Mouse (Mus musculus): ENCODE results near the gene Bcl2l2. TPM values are rescaled to one million over a fixed set of nuclear protein-coding genes. Genes with fewer than 3 reads are reported as not detected.
A peak's percentile ranks its signal among the peaks of the same experiment; 100 is the strongest.

Bcl2l2 gene
- 10 to 100 TPM; 23.8 to 31.4 (median 26.8) TPM for total RNA-seq (2022)

GRCm38 (mm10) chr14:54883154-54884021 lies at the start of gene Bcl2l2, which contains the start of gene Gm20521:
TSS of gene Bcl2l2 (plus strand) at chr14:54883377.
TSS of gene Gm20521 (plus strand) at chr14:54883441.
- peak; percentile 75 to 76 for DNase-seq (ENCODE audit: low spot score in 2 of 2)

GRCm38 (mm10) chr14:54843461-54843860 lies 39.7 kb upstream of the Bcl2l2 start:
- DNase-seq (ENCODE audit: low spot score in 2 of 2) = no peak

DNA sequence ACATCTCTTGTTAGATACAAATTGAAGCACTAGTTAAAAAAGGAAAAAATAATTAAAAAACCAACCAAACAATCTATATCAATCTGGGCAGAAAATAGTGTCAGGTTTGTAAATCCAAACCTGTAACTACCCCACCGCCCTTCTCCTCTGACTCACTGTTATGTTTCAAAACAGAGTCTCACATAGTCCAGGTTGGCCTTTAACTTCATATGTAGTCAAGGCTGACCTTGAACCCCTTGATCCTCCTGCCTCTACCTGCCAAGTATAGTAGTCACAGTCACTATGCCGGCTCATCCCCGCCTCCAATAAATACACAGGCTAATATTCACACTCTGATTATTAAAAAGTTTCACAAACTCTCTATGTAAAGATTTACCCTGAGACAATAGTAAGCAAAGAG lies 27.5 kb upstream of the Bcl2l2 start:
- DNase-seq (ENCODE audit: low spot score in 2 of 2) = no peak

DNA sequence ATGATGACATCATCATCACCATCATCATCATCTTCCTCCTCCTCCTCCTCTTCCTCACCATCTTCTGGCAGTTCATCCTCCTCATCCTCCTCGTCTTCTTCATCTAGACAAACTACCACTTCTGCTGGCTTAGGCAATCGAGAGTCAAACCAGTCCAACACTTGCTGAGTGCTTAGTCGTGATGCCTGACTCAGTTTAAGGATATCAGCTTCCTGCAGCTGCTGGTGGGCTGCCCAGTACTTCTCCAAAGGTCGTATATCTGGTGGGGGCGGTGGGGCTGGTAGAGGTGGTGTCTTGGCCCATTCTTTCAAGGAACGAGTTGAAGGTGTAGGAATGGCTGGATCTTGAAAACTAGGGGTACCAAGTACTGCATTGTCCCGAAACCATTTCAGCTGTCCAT lies 26.5 kb upstream of the Bcl2l2 start:
- DNase-seq (ENCODE audit: low spot score in 2 of 2) = no peak

DNA sequence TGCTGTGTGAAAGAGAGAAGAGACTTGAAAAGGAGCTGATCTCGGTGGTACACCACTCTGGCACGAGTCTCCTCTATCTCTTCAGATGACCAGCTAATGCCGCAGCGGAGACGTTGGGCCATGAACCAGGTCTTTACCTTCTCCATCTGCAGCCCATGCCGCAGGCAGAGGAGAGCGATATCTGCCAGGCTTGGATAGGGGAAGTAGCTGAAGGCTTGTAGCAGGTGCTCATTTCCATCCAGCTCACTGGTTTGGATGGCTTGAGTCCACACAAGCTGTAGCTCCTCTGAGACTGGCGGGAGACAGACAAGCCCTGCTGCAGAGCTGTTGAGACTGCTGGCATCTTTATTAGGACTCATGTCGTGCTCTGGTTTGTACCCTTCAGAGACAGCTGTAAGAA lies 25.3 kb upstream of the Bcl2l2 start:
- DNase-seq (ENCODE audit: low spot score in 2 of 2) = no peak

GRCm38 (mm10) chr14:54860511-54860910 lies 22.7 kb upstream of the Bcl2l2 start:
- peak in 1 of 2 experiments; percentile 31 for DNase-seq (ENCODE audit: low spot score in 2 of 2)

DNA sequence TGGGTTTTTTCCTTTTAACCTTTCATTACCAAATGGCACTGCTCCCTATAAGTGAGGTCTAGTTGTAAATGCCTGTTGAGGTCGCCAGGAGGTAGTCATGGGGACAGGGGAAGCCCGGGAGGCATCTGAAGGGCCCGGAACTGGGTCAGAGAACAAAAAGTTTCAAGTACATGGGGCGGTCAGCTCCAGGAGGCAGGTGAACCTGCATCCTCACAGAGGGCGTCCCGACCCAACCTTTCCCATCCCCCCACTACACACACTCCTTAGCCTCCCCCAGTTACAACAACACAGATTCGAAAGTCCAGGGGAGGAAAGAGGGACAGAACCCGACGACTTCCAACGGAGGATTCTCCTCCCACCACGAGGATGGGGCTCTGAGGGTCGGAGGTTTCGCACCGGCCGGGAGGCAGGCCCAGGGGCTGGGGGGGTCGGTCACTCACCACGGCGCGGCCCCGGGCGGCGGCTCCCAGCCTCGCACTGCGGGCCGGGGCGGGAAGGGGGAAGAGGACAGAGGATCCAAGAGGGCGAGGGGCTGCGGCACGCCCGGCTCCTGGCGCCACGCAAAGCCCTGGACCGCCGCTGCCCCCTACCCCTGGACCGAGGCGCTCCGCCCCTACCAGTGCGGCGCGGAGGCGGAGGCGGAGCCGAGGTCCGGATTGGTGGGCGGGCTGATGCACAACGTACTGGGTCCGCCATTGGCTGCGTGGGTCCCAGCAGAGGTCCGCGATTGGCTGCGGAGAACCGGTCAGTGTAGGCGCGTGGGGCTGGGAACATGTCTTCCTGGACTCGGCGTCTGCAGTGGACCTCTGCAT lies 19.5 kb upstream of the Bcl2l2 start:
- peak; percentile 80 to 86 for DNase-seq (ENCODE audit: low spot score in 2 of 2)

DNA sequence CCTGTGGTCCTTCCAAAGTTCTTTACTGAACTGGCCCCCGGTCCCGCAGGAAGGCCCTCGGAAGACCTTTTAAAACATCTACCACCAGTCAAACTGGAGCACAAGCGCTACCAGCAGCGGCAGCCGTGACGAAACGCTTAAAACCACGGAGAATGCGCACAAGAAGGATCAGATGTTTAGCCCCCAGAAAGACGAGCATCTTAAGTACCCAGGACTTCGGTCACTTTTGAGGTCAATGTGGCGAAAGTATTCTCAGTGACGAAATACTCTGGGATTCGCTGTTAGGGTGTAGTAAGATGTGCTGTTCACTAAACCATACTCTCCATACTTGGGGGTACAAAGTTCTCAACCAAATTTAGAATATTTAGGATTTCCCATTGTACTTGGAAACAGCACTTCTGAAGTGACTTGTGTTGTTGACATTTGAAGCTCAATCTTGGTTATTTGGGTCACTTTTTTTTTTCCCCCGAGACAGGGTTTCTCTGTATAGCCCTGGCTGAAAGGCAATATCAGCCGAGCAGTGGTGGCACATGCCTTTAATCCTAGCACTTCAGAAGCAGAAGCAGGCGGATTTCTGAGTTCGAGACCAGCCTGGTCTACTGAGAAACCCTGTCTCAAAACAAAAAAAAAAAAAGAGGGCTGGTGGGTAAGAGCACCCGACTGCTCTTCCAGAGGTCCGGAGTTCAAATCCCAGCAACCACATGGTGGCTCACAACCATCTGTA lies 18.7 kb upstream of the Bcl2l2 start:
- DNase-seq (ENCODE audit: low spot score in 2 of 2) = no peak

DNA sequence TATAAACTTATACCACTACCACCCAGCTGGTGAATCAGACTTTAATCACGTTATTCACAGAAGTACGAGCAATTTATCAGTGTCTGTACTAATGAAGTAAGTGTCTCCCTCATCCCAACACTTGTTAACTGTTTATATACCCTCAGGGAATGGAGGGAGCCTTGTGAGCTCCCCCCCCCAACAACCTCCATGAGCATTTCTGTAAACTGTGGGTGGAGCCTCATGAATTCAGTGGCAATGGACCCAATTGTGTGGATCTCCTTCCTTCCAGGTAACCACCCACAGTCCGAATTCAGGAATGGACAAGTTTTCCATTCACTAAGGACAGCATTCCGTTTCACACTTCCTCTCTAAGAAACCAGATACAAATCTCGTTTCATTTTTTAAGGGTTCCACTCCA lies 17.6 kb upstream of the Bcl2l2 start:
- no peak for DNase-seq (ENCODE audit: low spot score in 2 of 2)

- DNase-seq (ENCODE audit: low spot score in 2 of 2) = no peak
Measured at GRCm38 (mm10) chr14:54866268-54866667, 16.9 kb upstream of the Bcl2l2 start.

- no peak for DNase-seq (ENCODE audit: low spot score in 2 of 2)
Measured at GRCm38 (mm10) chr14:54866936-54867335, 16.2 kb upstream of the Bcl2l2 start.

DNA sequence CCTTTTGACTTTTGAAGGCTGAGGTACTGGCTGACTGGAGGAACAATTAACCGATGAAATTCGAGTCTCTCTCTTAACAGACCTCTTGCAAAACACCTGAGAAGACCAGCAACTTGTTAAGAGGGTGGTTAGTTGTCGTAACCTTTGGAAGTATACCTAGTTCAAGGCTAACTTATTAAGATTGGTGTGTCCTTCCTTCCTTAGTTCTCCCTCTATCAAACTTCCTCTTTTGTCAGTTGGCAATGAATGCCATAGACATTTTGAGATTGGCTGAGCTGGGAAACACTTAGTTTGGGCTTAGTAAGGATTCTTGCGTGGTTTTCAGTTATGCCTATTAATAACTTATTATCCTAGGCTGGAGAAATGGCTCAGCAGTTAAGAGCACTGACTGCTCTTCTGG lies 15.2 kb upstream of the Bcl2l2 start:
- DNase-seq (ENCODE audit: low spot score in 2 of 2) = no peak

DNA sequence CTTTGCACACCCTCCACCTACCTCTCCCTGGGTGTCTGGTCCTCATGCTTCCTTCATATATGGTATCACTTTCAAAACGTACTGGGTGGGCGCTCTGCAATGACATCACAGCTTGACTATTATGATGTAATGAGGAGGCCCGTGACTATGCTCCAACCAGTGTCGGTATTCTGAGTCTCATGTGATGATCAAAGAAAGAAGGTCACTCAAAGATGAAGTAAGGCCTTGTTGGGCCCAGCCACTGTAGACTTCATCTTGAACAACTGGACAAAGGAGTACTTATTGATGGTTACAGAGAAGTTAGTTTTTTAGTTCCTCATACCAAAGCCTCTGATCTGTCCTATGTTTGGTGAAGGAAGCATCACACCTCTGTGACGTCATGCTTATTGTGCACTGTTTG lies 12.3 kb upstream of the Bcl2l2 start, which contains the start of gene Homez:
Gene Homez (minus strand): TSS at position 101 of the 400 bp plus-strand sequence.
- DNase-seq (ENCODE audit: low spot score in 2 of 2) = no peak

- DNase-seq (ENCODE audit: low spot score in 2 of 2) = no peak
Measured at GRCm38 (mm10) chr14:54874165-54874564, 9.0 kb upstream of the Bcl2l2 start.

DNA sequence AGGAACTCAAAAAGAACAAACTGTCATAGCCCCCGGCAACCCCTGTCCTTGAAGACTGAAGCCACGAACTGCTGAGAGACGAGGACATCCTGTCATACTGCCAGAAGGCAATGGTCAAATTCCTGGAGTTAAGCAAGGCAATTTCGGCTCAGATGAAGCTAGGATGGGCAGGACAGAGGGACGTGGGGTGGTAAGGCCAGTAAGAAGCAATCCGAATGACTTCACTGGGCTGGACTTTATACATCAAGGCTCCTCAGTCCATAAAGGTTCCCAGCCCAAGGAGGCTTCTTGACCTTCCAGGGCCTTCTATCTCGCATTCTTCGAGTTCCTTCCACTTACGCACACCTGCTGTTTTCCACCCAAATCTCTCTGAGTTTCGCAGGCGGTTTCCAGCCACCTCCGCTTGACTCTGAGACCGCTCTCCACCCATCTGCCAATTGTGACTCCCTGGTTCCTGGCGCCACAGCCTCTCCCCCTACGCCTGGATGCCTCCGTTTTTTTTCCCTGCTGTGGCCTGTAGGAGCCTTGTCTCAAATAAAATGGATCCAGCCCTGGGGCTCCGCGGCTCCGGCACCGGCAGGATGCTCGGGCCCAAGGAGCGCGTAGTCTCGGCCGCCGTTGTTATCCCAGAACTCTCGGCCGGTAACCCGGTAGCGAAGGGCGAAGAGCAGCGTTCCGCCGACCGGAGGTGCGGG lies 7.2 kb upstream of the Bcl2l2 start:
- DNase-seq (ENCODE audit: low spot score in 2 of 2) = peak in 1 of 2 experiments; percentile 30

- DNase-seq (ENCODE audit: low spot score in 2 of 2) = peak; percentile 81 to 89
Measured at GRCm38 (mm10) chr14:54876539-54877047, 6.6 kb upstream of the Bcl2l2 start.

DNA sequence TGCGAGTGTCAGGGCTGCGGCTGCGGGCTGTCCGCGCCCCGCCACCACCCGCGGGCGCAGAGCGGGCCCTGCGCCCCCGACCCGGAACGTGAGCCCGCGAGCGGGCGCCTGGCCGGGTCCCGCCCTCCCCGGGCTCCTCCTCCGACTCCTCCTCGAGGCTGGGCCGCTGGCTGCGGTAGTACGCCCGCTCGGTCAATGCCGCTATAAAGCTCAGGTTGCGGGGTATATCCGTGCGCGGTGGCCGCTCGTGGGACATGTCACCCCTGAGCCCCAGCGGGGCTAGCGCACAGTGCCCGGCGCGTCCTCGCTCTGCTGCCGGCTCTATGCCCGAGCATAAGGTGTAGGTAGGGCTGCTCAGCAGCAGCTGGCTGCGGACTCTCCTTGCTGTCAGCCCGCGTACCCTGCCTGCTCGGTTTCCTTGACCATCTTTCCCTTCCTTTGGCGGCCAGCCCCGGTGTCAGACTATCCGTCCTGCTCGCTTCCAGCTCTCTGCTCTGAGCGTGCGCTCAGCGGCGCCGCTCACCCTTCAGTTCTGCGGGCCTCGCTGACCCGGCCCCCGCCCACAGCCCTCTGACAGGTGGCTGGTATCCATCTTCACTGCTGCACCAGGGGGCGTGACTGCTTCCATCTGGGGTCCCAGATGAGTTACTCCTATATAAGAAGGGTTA lies 6.0 kb upstream of the Bcl2l2 start, which contains the start of gene Ppp1r3e:
Gene Ppp1r3e (minus strand): TSS at position 503 of the 668 bp plus-strand sequence.
- peak; percentile 46 to 62 for DNase-seq (ENCODE audit: low spot score in 2 of 2)

DNA sequence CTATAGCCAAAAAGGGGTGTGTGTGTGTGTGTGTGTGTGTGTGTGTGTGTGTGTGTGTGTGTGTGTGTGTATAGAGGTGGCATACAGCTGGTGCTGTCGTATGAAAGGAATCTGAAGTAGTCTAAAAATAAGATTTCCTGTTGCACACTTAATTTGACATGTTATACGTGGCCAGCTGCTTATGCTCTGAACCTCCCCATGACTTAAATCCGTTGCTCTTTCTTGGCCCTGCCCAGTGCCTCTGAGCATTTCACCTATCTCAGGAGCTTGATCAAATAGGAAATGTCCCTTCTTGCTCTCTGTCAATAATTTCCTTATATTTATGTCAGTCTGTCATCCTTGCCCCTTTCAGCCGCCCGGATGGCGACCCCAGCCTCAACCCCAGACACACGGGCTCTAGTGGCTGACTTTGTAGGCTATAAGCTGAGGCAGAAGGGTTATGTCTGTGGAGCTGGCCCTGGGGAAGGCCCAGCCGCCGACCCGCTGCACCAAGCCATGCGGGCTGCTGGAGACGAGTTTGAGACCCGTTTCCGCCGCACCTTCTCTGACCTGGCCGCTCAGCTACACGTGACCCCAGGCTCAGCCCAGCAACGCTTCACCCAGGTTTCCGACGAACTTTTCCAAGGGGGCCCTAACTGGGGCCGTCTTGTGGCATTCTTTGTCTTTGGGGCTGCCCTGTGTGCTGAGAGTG lies 990 bp downstream of the Bcl2l2 start:
- DNase-seq (ENCODE audit: low spot score in 2 of 2) = no peak

GRCm38 (mm10) chr14:54885309-54885708 lies 2.1 kb downstream of the Bcl2l2 start:
- no peak for DNase-seq (ENCODE audit: low spot score in 2 of 2)

All from gastrocnemius, adult 8-10 months (tissue).